ENCODE assay signal across 8 mouse cellular contexts in genomic region chr2:148851116-148851906, GRCm38 (mm10). TPM values are rescaled to one million over a fixed set of nuclear protein-coding genes. Genes with fewer than 3 reads are reported as not detected.
DNase-seq lines count a peak whose midpoint lies in the region; ATAC-seq lines count a peak whose summit lies in the region.

No protein-coding gene starts in this region.

- peak; percentile 69 for ATAC-seq in hindbrain, embryonic 11.5 days (ENCODE audit: low FRiP score)
- peak; percentile 52; the same call in 1 of the 2 replicates for ATAC-seq in lung, embryonic 15.5 days (ENCODE audit: borderline replicate concordance, extremely low read depth, low FRiP score, low TSS enrichment)

- H3K27ac ChIP-seq in hindbrain, embryonic 11.5 days (ENCODE audit: low read depth, low read length), result no peak overlapping the region
- H3K27ac ChIP-seq in lung, embryonic 15.5 days, result no peak overlapping the region

- no peak overlapping the region for H3K9ac ChIP-seq in hindbrain, embryonic 11.5 days (ENCODE audit: low read depth, low read length)
- no peak overlapping the region for H3K9ac ChIP-seq in lung, embryonic 15.5 days

- no peak overlapping the region for H3K4me2 ChIP-seq in hindbrain, embryonic 11.5 days (replicated peaks; ENCODE audit: low read depth, low read length)
- no peak overlapping the region for H3K4me2 ChIP-seq in lung, embryonic 15.5 days

- no peaks in the 10 kb centered on the region for H3K27me3 ChIP-seq in hindbrain, embryonic 11.5 days (ENCODE audit: control insufficient read depth, insufficient read depth, low read length)
- no peaks in the 10 kb centered on the region for H3K27me3 ChIP-seq in lung, embryonic 15.5 days

- H3K36me3 ChIP-seq in hindbrain, embryonic 11.5 days (ENCODE audit: control insufficient read depth, insufficient read depth, low read length), result no peaks in the 10 kb centered on the region
- H3K36me3 ChIP-seq in lung, embryonic 15.5 days, result no peaks in the 10 kb centered on the region

- H3K9me3 ChIP-seq in hindbrain, embryonic 11.5 days (ENCODE audit: control insufficient read depth, low read length), result no peaks in the 10 kb centered on the region
- H3K9me3 ChIP-seq in lung, embryonic 15.5 days, result no peaks in the 10 kb centered on the region

- peak; percentile 77 for DNase-seq in Muller cell, postnatal 12 days (ENCODE audit: inconsistent ontology term)
- DNase-seq in cerebellum, adult 9-11 months, result peak; percentile 73
- peak; percentile 57 to 75 for DNase-seq in frontal cortex, postnatal 10 days (ENCODE audit: low spot score in 2 of 2)
- DNase-seq in hindbrain, embryonic 11.5 days (ENCODE audit: low spot score), result peak; percentile 81
- peak; percentile 94 for DNase-seq in layer of hippocampus, adult 9-10 months (ENCODE audit: low spot score)
- peak; percentile 35 for DNase-seq in ovary, adult 18-20 months (ENCODE audit: low spot score)
- peak; percentile 10 to 29 for DNase-seq in thymus, postnatal 10 days (ENCODE audit: low spot score in 2 of 2)

- no peak overlapping the region for H3K4me3 ChIP-seq in hindbrain, embryonic 11.5 days (ENCODE audit: low read depth, low read length)
- H3K4me3 ChIP-seq in lung, embryonic 15.5 days, result no peak overlapping the region

- no peaks in the 10 kb centered on the region for H3K4me1 ChIP-seq in hindbrain, embryonic 11.5 days (replicated peaks; ENCODE audit: control insufficient read depth, insufficient read depth, low read length)
- peaks cover under 1% of the 10 kb centered on the region; the same call in 1 of the 2 replicates for H3K4me1 ChIP-seq in lung, embryonic 15.5 days

- WGBS in hindbrain, embryonic 11.5 days, result 50% methylated on average over 8 of the region's 8 CpGs
- 41% methylated on average over 8 of the region's 8 CpGs for WGBS in lung, embryonic 15.5 days

RNA-seq across cellular contexts. Expression of gene 9230104L09Rik, which starts 13.5 kb away (rescaled TPM):
- not detected in 2 replicates for polyA plus RNA-seq in hindbrain, embryonic 11.5 days (2014; fragmentation: Nextera tagmentation; extraction: Ambion mirVana)
- polyA plus RNA-seq in lung, embryonic 15.5 days (2015; fragmentation: Nextera tagmentation; extraction: Ambion mirVana), result not detected in 2 replicates

RNA-seq across cellular contexts. Expression of gene Cst9, which starts 16.4 kb away (rescaled TPM):
- polyA plus RNA-seq in hindbrain, embryonic 11.5 days (2014; fragmentation: Nextera tagmentation; extraction: Ambion mirVana), result not detected in 2 replicates
- polyA plus RNA-seq in lung, embryonic 15.5 days (2015; fragmentation: Nextera tagmentation; extraction: Ambion mirVana), result 0.37 and 0.42 TPM in 2 replicates

RNA-seq across cellular contexts. Expression of gene Cst3, which starts 24.2 kb away (rescaled TPM):
- polyA plus RNA-seq in hindbrain, embryonic 11.5 days (2014; fragmentation: Nextera tagmentation; extraction: Ambion mirVana), result 367 and 384 TPM in 2 replicates
- 514 and 555 TPM in 2 replicates for polyA plus RNA-seq in lung, embryonic 15.5 days (2015; fragmentation: Nextera tagmentation; extraction: Ambion mirVana)

RNA-seq across cellular contexts. Expression of gene Cst13, which starts 31.4 kb away (rescaled TPM):
- polyA plus RNA-seq in hindbrain, embryonic 11.5 days (2014; fragmentation: Nextera tagmentation; extraction: Ambion mirVana), result not detected in 2 replicates
- not detected in 2 replicates for polyA plus RNA-seq in lung, embryonic 15.5 days (2015; fragmentation: Nextera tagmentation; extraction: Ambion mirVana)

RNA-seq across cellular contexts. Expression of gene Cst8, which starts 52.7 kb away (rescaled TPM):
- polyA plus RNA-seq in hindbrain, embryonic 11.5 days (2014; fragmentation: Nextera tagmentation; extraction: Ambion mirVana), result not detected in 2 replicates
- not detected in 2 replicates for polyA plus RNA-seq in lung, embryonic 15.5 days (2015; fragmentation: Nextera tagmentation; extraction: Ambion mirVana)

Comparison
In these comparisons a context has a peak if more than half of its experiments do, and no peak if none do; other contexts are left out.
1. DNase-seq: peak in every context shown above with its lines; median percentile 94 in layer of hippocampus, adult 9-10 months; 81 in hindbrain, embryonic 11.5 days; 77 in Muller cell, postnatal 12 days; 73 in cerebellum, adult 9-11 months; 66 in frontal cortex, postnatal 10 days; 35 in ovary, adult 18-20 months; 20 in thymus, postnatal 10 days.